Mouse (Mus musculus): ENCODE results near the gene Gm20815. TPM values are rescaled to one million over a fixed set of nuclear protein-coding genes. Genes with fewer than 3 reads are reported as not detected.
"Not testable (repeated sequence)": the region's sequence is repeated elsewhere in the genome, so short reads cannot be mapped to it uniquely, and the experiment has no call there.

Gm20815 gene
- not detected for total RNA-seq (2021)

- DNase-seq, result not testable (repeated sequence)
Observed at GRCm38 (mm10) chrY:8835069-8835468, at the start of gene Gm20815. TSS of gene Gm20815 (minus strand) at chrY:8835169.
